Mouse (Mus musculus) ES-Bruce4 (cell line): ENCODE measurements around the gene Exoc2. TPM values are rescaled to one million over a fixed set of nuclear protein-coding genes. Genes with fewer than 3 reads are reported as not detected.

ENCODE experiments used
- H3K27ac ChIP-seq: 2 replicates; pipeline ENCODE4 v1.5.1; 2012; ENCODE audit warnings: low read length, inconsistent platforms; ENCODE audit not compliant: insufficient read depth
- H3K27me3 ChIP-seq: 2 replicates; pipeline ENCODE4 v1.6.1; 2012; ENCODE audit warnings: mild to moderate bottlenecking, low read length, inconsistent platforms; ENCODE audit not compliant: control insufficient read depth, poor library complexity, insufficient read depth, severe bottlenecking
- H3K36me3 ChIP-seq: 2 replicates; pipeline ENCODE4 v1.6.1; 2012; ENCODE audit warnings: inconsistent platforms, mild to moderate bottlenecking, low read length, moderate library complexity; ENCODE audit not compliant: control insufficient read depth, poor library complexity, insufficient read depth, severe bottlenecking
- H3K4me1 ChIP-seq: one replicate; pipeline ENCODE4 v1.8.1; 2011; ENCODE audit warnings: low read length; ENCODE audit not compliant: control insufficient read depth, insufficient read depth
- H3K4me3 ChIP-seq: 2 replicates; pipeline ENCODE4 v1.5.1; 2011; ENCODE audit warnings: low read depth, mild to moderate bottlenecking, low read length
- H3K9ac ChIP-seq: 2 replicates; pipeline ENCODE4 v1.6.1; 2012; ENCODE audit warnings: low read depth, mild to moderate bottlenecking, inconsistent platforms; ENCODE audit not compliant: poor library complexity, severe bottlenecking
- H3K9me3 ChIP-seq: replicated peaks from 2 replicates; pipeline ENCODE4 v1.6.1; 2012; ENCODE audit warnings: mild to moderate bottlenecking, low read length, inconsistent platforms; ENCODE audit not compliant: control insufficient read depth, poor library complexity, insufficient read depth, severe bottlenecking
- CTCF ChIP-seq: IDR thresholded peaks from one replicate; pipeline ENCODE4 v1.8.1; 2011; ENCODE audit warnings: low read depth, low read length
- EP300 ChIP-seq: IDR thresholded peaks from 2 replicates; pipeline ENCODE4 v1.6.1; 2011; ENCODE audit warnings: low read depth, low read length; ENCODE audit not compliant: insufficient read depth
- POLR2A ChIP-seq: IDR thresholded peaks from one replicate; pipeline ENCODE4 v1.8.1; 2011; ENCODE audit warnings: low read length; ENCODE audit not compliant: insufficient read depth
- polyA plus RNA-seq: library from polyadenylated mRNA; stranded (reverse); fragments of >200 nt; gene quantifications from 2 replicates; pipeline ENCODE4 v1.2.4, GENCODE M21; 2011; ENCODE audit warnings: low read depth; ENCODE audit not compliant: missing spikeins, insufficient read depth, insufficient read length

Exoc2 gene
- polyA plus RNA-seq, 1 experiment = 41.2 TPM

DNA sequence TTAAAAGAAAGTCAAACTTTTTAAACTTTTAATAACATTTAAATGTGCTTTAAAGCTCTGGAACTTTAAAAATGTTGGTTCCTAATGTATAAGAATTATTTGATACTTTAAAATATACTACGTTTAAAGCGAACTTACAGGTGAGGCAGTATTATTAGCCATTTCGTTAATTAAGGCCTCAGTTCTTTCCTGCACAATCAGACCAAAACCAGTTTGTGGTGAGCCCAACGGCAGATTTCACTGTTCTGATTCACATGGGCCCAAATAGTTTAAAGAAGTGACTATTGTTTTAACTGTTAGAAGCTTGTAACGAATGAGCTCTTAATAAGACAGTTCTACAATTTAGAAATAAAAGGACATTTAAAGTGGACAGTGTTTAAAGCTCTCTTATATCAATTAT lies 93.6 kb downstream of the Exoc2 start:
- no peak overlapping the region for H3K27ac ChIP-seq
- no peaks in the 10 kb centered on the region for H3K4me1 ChIP-seq
- no peak overlapping the region for H3K4me3 ChIP-seq
- peaks cover 3% of the 10 kb centered on the region for H3K36me3 ChIP-seq
- H3K9me3 ChIP-seq = no peaks in the 10 kb centered on the region
- no peak overlapping the region for H3K9ac ChIP-seq
- TF ChIP-seq EP300 (no peak), POLR2A (no peak), CTCF (no peak)
- H3K27me3 ChIP-seq = no peaks in the 10 kb centered on the region

DNA sequence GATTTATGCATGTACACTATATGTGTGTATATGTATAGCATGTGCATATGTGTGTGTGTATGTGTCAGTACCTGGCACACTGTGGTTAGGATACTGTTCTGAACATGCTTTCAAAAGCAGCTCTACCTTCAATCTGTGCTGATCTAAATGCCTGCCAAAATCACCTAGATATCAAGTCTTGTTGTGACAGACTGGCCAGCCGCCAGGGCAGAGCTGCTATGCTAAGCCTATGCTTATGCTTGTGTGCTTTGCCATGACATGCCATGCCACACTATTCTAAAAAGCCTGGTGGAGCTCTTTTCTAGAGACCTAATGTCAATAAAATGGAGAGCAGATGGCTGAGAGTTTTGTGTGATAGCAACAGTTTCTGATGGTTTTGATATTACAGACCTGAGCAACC lies 94.0 kb downstream of the Exoc2 start:
- no peak overlapping the region for H3K4me3 ChIP-seq
- no peak for TF ChIP-seq POLR2A

DNA sequence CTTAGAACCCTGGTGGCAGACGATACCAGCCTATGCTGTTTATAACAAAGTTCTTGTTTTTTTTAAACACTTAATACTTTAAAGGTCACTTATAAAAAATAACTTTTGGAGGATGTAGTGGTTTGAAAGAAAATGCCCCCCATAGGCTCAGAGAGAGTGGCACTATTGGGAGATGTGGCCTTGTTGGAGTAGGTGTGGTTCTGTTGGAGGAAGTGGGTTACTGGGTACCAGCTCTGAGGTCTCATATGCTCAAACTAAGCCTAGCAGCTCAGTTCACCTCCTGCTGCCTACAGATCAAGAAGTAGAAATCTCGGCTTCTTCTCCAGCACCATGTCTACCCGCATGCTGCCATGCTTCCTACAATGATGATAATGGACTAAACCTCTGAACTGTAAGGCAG lies 98.1 kb downstream of the Exoc2 start:
- no peak for TF ChIP-seq EP300
- TF ChIP-seq POLR2A = no peak
- TF ChIP-seq CTCF = no peak
- H3K4me1 ChIP-seq = no peaks in the 10 kb centered on the region
- no peak overlapping the region for H3K9ac ChIP-seq
- no peaks in the 10 kb centered on the region for H3K27me3 ChIP-seq
- no peaks in the 10 kb centered on the region for H3K9me3 ChIP-seq
- H3K36me3 ChIP-seq = peaks cover 4% of the 10 kb centered on the region; the same call in 1 of the 2 replicates
- no peak overlapping the region for H3K4me3 ChIP-seq
- H3K27ac ChIP-seq = no peak overlapping the region

More for the DNA sequence above, 94.0 kb downstream of the Exoc2 start:
- Histone ChIP-seq H3K27me3 (no peaks in the 10 kb centered on the region), H3K9me3 (no peaks in the 10 kb centered on the region), H3K27ac (no peak overlapping the region), H3K9ac (no peak overlapping the region), H3K36me3 (peaks cover 3% of the 10 kb centered on the region), H3K4me1 (no peaks in the 10 kb centered on the region)

DNA sequence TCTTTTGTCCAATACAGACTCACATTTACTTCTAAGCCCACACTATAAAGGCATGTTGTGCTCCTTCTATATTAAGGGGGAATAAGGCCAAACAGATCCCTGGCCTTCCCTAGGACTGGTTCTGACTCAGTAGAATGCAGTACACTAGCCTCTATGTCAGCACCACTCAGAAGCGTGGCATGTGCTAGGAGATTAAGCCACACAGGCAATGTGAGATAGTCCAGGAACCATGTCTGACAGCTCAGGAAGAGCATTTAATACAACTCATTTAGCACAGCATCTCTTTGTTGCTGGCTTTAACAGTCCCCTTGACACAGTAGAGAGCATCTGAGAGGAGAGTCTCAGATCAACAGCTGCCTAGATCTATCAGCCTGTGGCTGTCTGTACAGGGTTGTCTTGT lies 100.4 kb downstream of the Exoc2 start:
- TF ChIP-seq CTCF (no peak), EP300 (no peak), POLR2A (no peak)
- peaks cover 6% of the 10 kb centered on the region; the same call in 1 of the 2 replicates for H3K36me3 ChIP-seq
- no peak overlapping the region for H3K27ac ChIP-seq

DNA sequence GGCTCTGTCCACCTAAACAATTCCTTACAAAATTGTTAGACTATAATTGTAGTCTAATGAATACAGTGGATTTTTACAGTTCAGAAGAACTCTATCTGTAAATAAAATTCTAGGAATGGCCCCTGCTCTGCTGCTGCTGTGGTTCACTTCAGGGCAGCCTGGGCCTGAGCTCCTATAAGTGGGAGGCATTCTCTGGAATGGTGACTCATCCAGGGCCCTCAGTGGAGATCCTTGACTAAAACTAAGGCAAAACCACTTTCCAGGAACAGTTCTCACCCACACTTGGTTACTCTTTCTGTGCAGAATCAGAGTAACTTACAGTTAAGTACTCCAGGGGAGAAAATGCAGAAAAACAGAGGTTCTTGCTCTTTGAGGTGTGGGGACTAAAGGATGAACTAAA lies 108.4 kb downstream of the Exoc2 start:
- no peaks in the 10 kb centered on the region for H3K4me1 ChIP-seq
- H3K36me3 ChIP-seq = no peaks in the 10 kb centered on the region; the same call in 1 of the 2 replicates
- H3K9me3 ChIP-seq = no peaks in the 10 kb centered on the region
- H3K27me3 ChIP-seq = no peaks in the 10 kb centered on the region
- no peak overlapping the region for H3K27ac ChIP-seq
- H3K4me3 ChIP-seq = no peak overlapping the region
- TF ChIP-seq POLR2A = no peak
- no peak for TF ChIP-seq EP300
- TF ChIP-seq CTCF = no peak
- no peak overlapping the region for H3K9ac ChIP-seq

More for the DNA sequence above, 100.4 kb downstream of the Exoc2 start:
- H3K4me3 ChIP-seq = no peak overlapping the region
- H3K9me3 ChIP-seq = no peaks in the 10 kb centered on the region
- no peaks in the 10 kb centered on the region for H3K27me3 ChIP-seq
- no peaks in the 10 kb centered on the region for H3K4me1 ChIP-seq
- H3K9ac ChIP-seq = no peak overlapping the region

DNA sequence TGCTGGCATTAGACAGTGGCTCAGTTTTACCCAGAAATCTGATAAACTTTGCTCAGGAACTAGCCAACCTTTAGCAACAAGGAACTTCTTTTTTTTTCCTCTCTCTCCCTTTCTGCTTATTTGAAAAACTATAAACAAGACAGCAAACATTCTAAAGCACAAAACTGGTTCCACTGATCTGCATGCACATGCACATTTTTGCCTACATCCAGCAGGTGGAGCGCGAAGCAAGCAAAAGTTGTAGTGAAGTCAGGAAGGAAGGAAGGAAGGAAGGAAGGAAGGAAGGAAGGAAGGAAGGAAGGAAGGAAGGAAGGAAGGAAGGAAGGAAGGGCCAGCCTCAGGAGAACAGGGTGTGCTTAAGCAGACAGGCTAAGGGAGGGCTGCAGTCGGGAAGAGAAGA lies 109.9 kb downstream of the Exoc2 start:
- no peaks in the 10 kb centered on the region for H3K4me1 ChIP-seq
- H3K36me3 ChIP-seq = no peaks in the 10 kb centered on the region; the same call in 1 of the 2 replicates
- no peak for TF ChIP-seq CTCF
- no peak for TF ChIP-seq POLR2A
- TF ChIP-seq EP300 = no peak
- H3K27me3 ChIP-seq = no peaks in the 10 kb centered on the region
- no peaks in the 10 kb centered on the region for H3K9me3 ChIP-seq
- H3K27ac ChIP-seq = no peak overlapping the region
- H3K9ac ChIP-seq = no peak overlapping the region
- no peak overlapping the region for H3K4me3 ChIP-seq

DNA sequence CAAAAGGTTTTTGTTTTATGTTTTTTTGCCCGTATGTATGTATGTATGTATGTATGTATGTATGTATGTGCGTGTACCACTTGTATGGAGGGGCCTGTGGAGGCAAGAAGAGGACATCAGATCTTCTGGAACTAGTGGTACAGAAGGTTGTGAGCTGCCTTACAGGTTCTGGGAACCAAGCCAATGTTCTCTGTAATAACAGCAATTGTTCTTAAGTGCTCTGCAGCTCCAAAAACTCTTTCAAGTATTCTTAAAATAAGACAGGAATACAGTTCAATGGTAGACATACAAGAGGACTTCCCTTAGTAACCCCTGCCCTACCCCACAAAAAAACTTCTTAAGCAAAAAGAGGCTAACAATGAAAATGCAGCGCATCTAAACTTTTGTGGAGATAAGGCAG lies 115.5 kb downstream of the Exoc2 start:
- Histone ChIP-seq H3K9ac (no peak overlapping the region), H3K4me1 (no peaks in the 10 kb centered on the region), H3K27me3 (no peaks in the 10 kb centered on the region), H3K9me3 (no peaks in the 10 kb centered on the region), H3K4me3 (no peak overlapping the region), H3K27ac (no peak overlapping the region), H3K36me3 (peaks cover 6% of the 10 kb centered on the region)
- TF ChIP-seq POLR2A (no peak), CTCF (no peak), EP300 (no peak)
